9 mouse cellular contexts compared by ENCODE assay signal in the genomic region with DNA sequence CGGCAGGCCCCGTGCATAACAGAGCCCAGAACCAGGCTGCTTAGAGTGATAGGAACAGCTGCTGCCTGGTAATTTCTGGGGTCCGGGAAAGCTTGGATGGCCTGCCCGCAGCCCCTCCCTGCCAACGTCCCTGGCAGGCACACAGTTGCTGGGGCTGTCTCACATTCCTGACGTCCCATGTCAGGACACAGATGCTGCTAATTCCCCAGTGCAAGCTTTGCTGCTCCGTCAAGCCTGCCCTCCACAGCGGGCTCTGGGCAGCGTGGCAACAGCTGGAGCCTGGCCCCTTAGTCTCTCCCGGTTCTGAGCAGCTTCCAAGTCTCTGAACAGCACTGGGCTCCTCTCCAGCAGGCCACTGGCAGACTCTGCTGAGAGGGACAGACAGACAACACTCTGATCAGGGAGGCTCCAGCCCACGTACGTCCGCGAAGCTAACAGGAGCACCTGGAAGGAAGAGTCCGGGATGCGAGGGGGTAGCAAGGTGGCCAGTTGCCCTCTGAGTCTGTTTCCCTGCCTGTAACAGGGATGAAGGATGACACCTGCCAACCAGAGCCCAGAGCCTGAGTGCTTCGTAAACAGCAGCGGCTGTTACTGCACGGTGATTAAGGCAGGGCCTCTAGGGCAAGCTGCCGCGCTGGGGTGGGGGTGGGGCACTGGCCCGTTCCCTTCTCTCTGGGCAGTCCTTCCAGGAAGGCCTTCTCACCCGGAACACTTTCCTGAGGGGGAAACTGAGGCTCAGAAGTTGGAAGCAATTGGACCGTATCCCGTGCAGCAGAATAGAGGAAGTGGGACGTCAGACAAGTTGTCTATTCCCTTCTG. TPM values are rescaled to one million over a fixed set of nuclear protein-coding genes. Genes with fewer than 3 reads are reported as not detected.
A peak's percentile ranks its signal among the peaks of the same experiment; 100 is the strongest.
DNase-seq lines count a peak whose midpoint lies in the region; ATAC-seq and TF ChIP-seq lines count a peak whose summit lies in the region.
"Had no signal": no experiment of that assay in that cellular context is flagged by ENCODE, and none has a peak within 500 bp of the region (broad histone marks: within the 10 kb centered on the region; RNA-seq: fewer than 3 reads in every experiment).

No protein-coding gene starts in this region.

- peak overlapping the region; percentile 42 for H3K4me2 ChIP-seq in embryonic facial prominence, embryonic 14.5 days (ENCODE audit: low read depth, low read length)
- peak overlapping the region; percentile 56 for H3K4me2 ChIP-seq in heart, embryonic 14.5 days (ENCODE audit: low read length)
- H3K4me2 ChIP-seq in liver, postnatal 0 days (ENCODE audit: low read depth, low read length), result peak overlapping the region; percentile 51
- peak overlapping the region; percentile 47 for H3K4me2 ChIP-seq in neural tube, embryonic 12.5 days (replicated peaks)

- no peaks in the 10 kb centered on the region for H3K9me3 ChIP-seq in embryonic facial prominence, embryonic 14.5 days (ENCODE audit: control insufficient read depth, low read length)
- H3K9me3 ChIP-seq in heart, embryonic 14.5 days (ENCODE audit: control insufficient read depth, low read length), result 0 out of 2 replicates have a peak, but pooled peaks cover 3% of the 10 kb centered on the region
- H3K9me3 ChIP-seq in liver, postnatal 0 days (ENCODE audit: low read length), result no peaks in the 10 kb centered on the region; the same call in 1 of the 2 replicates
- no peaks in the 10 kb centered on the region for H3K9me3 ChIP-seq in neural tube, embryonic 12.5 days

- 15% methylated on average over 23 of the region's 26 CpGs for WGBS in embryonic facial prominence, embryonic 14.5 days
- WGBS in heart, embryonic 14.5 days, result 14% methylated on average over 26 of the region's 26 CpGs
- WGBS in liver, postnatal 0 days (ENCODE audit: insufficient replicate concordance), result 31% methylated on average over 25 of the region's 26 CpGs
- 14% methylated on average over 26 of the region's 26 CpGs for whole genome bisulfite sequencing in neural tube, embryonic 12.5 days

- TF ChIP-seq CTCF in liver, postnatal 0 days (IDR thresholded peaks at IDR 0.05; ENCODE audit: low read depth), result no peak

- DNase-seq in cerebellum, postnatal 4 days (ENCODE audit: low spot score in 2 of 2), result peak; percentile 33 to 75
- DNase-seq in cerebellum, adult 11 months, result no peak
- peak; percentile 92 for DNase-seq in embryonic facial prominence, embryonic 14.5 days (ENCODE audit: low spot score)
- DNase-seq in kidney, postnatal 36 days, result peak; percentile 53 to 67
- DNase-seq in liver, postnatal 0 days, result no peak
- DNase-seq in spleen, postnatal 4 days (ENCODE audit: low spot score in 2 of 2), result no peak

- no peak for TF ChIP-seq EP300 in liver, postnatal 0 days (IDR thresholded peaks at IDR 0.05; ENCODE audit: low read depth)

- H3K36me3 ChIP-seq in embryonic facial prominence, embryonic 14.5 days (ENCODE audit: control insufficient read depth, insufficient read depth, low read length), result no peaks in the 10 kb centered on the region
- no peaks in the 10 kb centered on the region for H3K36me3 ChIP-seq in heart, embryonic 14.5 days (ENCODE audit: control insufficient read depth, insufficient read depth, low read length)
- H3K36me3 ChIP-seq in liver, postnatal 0 days (replicated peaks; ENCODE audit: insufficient read depth, low read length), result no peaks in the 10 kb centered on the region
- no peaks in the 10 kb centered on the region for H3K36me3 ChIP-seq in neural tube, embryonic 12.5 days

- peak overlapping the region; percentile 52 for H3K9ac ChIP-seq in embryonic facial prominence, embryonic 14.5 days (ENCODE audit: low read depth, low read length)
- H3K9ac ChIP-seq in heart, embryonic 14.5 days (ENCODE audit: low read length), result 0 out of 2 replicates have a peak overlapping the region, but pooled peaks have one; percentile 12
- H3K9ac ChIP-seq in liver, postnatal 0 days (replicated peaks), result no peak overlapping the region
- 0 out of 2 replicates have a peak overlapping the region, but pooled peaks have one; percentile 40 for H3K9ac ChIP-seq in neural tube, embryonic 12.5 days

- ATAC-seq in embryonic facial prominence, embryonic 14.5 days (ENCODE audit: low read depth), result peak; percentile 84
- ATAC-seq in heart, embryonic 14.5 days (ENCODE audit: insufficient number of reproducible peaks, insufficient read depth, low FRiP score, low read depth), result peak; percentile 11; the same call in 1 of the 2 replicates
- peak; percentile 38; the same call in 1 of the 2 replicates for ATAC-seq in liver, postnatal 0 days
- peak; percentile 72 for ATAC-seq in neural tube, embryonic 12.5 days (ENCODE audit: low FRiP score, low read depth)

- H3K27me3 ChIP-seq in embryonic facial prominence, embryonic 14.5 days (replicated peaks; ENCODE audit: control insufficient read depth, insufficient read depth, low read length), result no peaks in the 10 kb centered on the region
- no peaks in the 10 kb centered on the region for H3K27me3 ChIP-seq in heart, embryonic 14.5 days (ENCODE audit: control insufficient read depth, insufficient read depth, low read length)
- no peaks in the 10 kb centered on the region for H3K27me3 ChIP-seq in liver, postnatal 0 days (ENCODE audit: insufficient read depth, low read length)
- H3K27me3 ChIP-seq in neural tube, embryonic 12.5 days (replicated peaks), result no peaks in the 10 kb centered on the region

- peaks cover 14% of the 10 kb centered on the region for H3K4me1 ChIP-seq in embryonic facial prominence, embryonic 14.5 days (ENCODE audit: control insufficient read depth, insufficient read depth, low read length)
- peaks cover 8 to 12% of the 10 kb centered on the region in 2 experiments; a peak in 3 of 4 replicates for H3K4me1 ChIP-seq in heart, embryonic 14.5 days (ENCODE audit: control insufficient read depth in 2 of 2, insufficient read depth in 2 of 2, low read length in 2 of 2)
- H3K4me1 ChIP-seq in liver, postnatal 0 days (ENCODE audit: insufficient read depth), result peaks cover 6% of the 10 kb centered on the region
- H3K4me1 ChIP-seq in neural tube, embryonic 12.5 days, result peaks cover 27% of the 10 kb centered on the region

- H3K4me3 ChIP-seq in embryonic facial prominence, embryonic 14.5 days (ENCODE audit: low read depth, low read length), result peak overlapping the region; percentile 4; the same call in 1 of the 2 replicates
- H3K4me3 ChIP-seq in heart, embryonic 14.5 days (ENCODE audit: control insufficient read depth in 1 of 2, insufficient read depth in 1 of 2, low read depth in 1 of 2, low read length in 2 of 2), result peak overlapping the region; percentile 4 to 9; a peak in 3 of 4 replicates
- 0 out of 2 replicates have a peak overlapping the region, but pooled peaks have one; percentile 8 for H3K4me3 ChIP-seq in liver, postnatal 0 days (ENCODE audit: low read depth, low read length)
- H3K4me3 ChIP-seq in neural tube, embryonic 12.5 days, result no peak overlapping the region

- H3K27ac ChIP-seq in embryonic facial prominence, embryonic 14.5 days (replicated peaks; ENCODE audit: low read depth, low read length), result peak overlapping the region; percentile 59
- peak overlapping the region; percentile 3 to 4; a peak in 2 of 4 replicates for H3K27ac ChIP-seq in heart, embryonic 14.5 days (replicated peaks in 1 of 2; ENCODE audit: control insufficient read depth in 1 of 2, insufficient read depth in 1 of 2, low read depth in 2 of 2, low read length in 2 of 2)
- no peak overlapping the region for H3K27ac ChIP-seq in liver, postnatal 0 days (ENCODE audit: low read depth)
- H3K27ac ChIP-seq in neural tube, embryonic 12.5 days, result peak overlapping the region; percentile 62; the same call in 1 of the 2 replicates

RNA-seq across cellular contexts. Expression of a gene that starts 19.3 kb away (rescaled TPM):
- 16.4 and 19.9 TPM in 2 replicates for polyA plus RNA-seq in embryonic facial prominence, embryonic 14.5 days (2014; fragmentation: Nextera tagmentation; extraction: Ambion mirVana)
- polyA plus RNA-seq in heart, embryonic 14.5 days (2014; fragmentation: Nextera tagmentation; extraction: Ambion mirVana), result 0.39 and 0.40 TPM in 2 replicates
- polyA plus RNA-seq in liver, postnatal 0 days (2015; fragmentation: Nextera tagmentation; extraction: Ambion mirVana), result 4.9 and 5.1 TPM in 2 replicates
- polyA plus RNA-seq in neural tube, embryonic 12.5 days (2016; fragmentation: Nextera tagmentation; extraction: Ambion mirVana), result 2.8 and 3.7 TPM in 2 replicates

RNA-seq across cellular contexts. Expression of a gene that starts 37.9 kb away (rescaled TPM):
- 55.0 and 58.7 TPM in 2 replicates for polyA plus RNA-seq in embryonic facial prominence, embryonic 14.5 days (2014; fragmentation: Nextera tagmentation; extraction: Ambion mirVana)
- polyA plus RNA-seq in heart, embryonic 14.5 days (2014; fragmentation: Nextera tagmentation; extraction: Ambion mirVana), result 53.5 and 57.3 TPM in 2 replicates
- polyA plus RNA-seq in liver, postnatal 0 days (2015; fragmentation: Nextera tagmentation; extraction: Ambion mirVana), result 18.6 and 20.6 TPM in 2 replicates
- 68.6 and 81.6 TPM in 2 replicates for polyA plus RNA-seq in neural tube, embryonic 12.5 days (2016; fragmentation: Nextera tagmentation; extraction: Ambion mirVana)

RNA-seq across cellular contexts. Expression of a gene that starts 38.4 kb away (rescaled TPM):
- not detected in 2 replicates for polyA plus RNA-seq in embryonic facial prominence, embryonic 14.5 days (2014; fragmentation: Nextera tagmentation; extraction: Ambion mirVana)
- polyA plus RNA-seq in heart, embryonic 14.5 days (2014; fragmentation: Nextera tagmentation; extraction: Ambion mirVana), result not detected in 2 replicates
- polyA plus RNA-seq in liver, postnatal 0 days (2015; fragmentation: Nextera tagmentation; extraction: Ambion mirVana), result not detected in 2 replicates
- polyA plus RNA-seq in neural tube, embryonic 12.5 days (2016; fragmentation: Nextera tagmentation; extraction: Ambion mirVana), result not detected in 2 replicates
- polyA plus RNA-seq: gonadal fat pad, adult 2 months had no signal

Comparison
In these comparisons a context has a peak if more than half of its experiments do, and no peak if none do; other contexts are left out.
1. DNase-seq: peak in cerebellum, postnatal 4 days (2 of 2), embryonic facial prominence, embryonic 14.5 days (single experiment) and kidney, postnatal 36 days (2 of 2); none in cerebellum, adult 11 months (single experiment), liver, postnatal 0 days (single experiment) and spleen, postnatal 4 days (0 of 2).
2. ATAC-seq: peak in every context shown above with its lines; median percentile 84 in embryonic facial prominence, embryonic 14.5 days; 72 in neural tube, embryonic 12.5 days; 38 in liver, postnatal 0 days; 11 in heart, embryonic 14.5 days.
3. Peak in every context shown above with its lines, with median percentiles within 50 percentile points of each other: H3K4me2 ChIP-seq.